10 mouse cellular contexts compared by ENCODE assay signal in the genomic region with DNA sequence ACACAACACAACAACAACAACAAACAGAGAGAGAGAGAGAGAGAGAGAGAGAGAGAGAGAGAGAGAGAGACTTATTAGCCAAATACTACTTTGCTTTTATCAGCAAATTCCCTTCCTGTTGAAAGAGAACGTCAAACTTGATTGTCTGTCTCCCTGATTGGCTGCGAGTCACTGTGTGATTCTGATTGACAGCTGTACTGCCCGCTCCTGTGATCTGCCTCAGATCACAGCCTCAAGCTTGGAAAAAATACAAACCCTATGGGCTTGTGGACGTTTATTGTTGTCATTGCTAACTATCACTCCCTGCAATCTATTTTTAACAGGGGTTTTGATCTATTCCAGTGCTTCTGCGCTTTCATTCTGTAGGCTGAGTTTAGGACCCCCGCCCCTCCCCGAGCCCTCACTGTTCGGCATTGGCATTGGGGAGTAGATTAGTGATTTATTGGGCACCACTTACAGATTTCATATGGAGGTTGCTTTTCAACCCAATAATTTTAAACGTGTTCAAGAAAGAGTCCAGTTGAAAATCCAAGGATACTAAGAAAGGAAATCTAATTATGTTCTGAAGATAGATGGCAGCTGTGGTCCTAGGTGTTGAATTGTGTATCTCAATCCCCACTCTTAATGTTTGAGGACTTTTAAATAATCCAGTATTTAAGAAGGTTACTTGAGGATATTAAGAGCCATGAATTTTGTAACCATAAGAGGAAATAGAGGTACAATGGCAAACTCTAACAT.
"Had no signal": no experiment of that assay in that cellular context is flagged by ENCODE, and none has a peak within 500 bp of the region (broad histone marks: within the 10 kb centered on the region; RNA-seq: fewer than 3 reads in every experiment).

No protein-coding gene starts in this region.

- H3K27me3 ChIP-seq: intestine, embryonic 15.5 days; kidney, embryonic 15.5 days; limb, embryonic 13.5 days; liver, embryonic 15.5 days; midbrain, embryonic 12.5 days had no signal

- ATAC-seq: intestine, embryonic 15.5 days had no signal

- H3K9ac ChIP-seq: intestine, embryonic 15.5 days; kidney, embryonic 15.5 days; limb, embryonic 13.5 days; liver, embryonic 15.5 days; midbrain, embryonic 12.5 days had no signal

- H3K4me1 ChIP-seq: intestine, embryonic 15.5 days; liver, embryonic 15.5 days; midbrain, embryonic 12.5 days had no signal

- H3K4me3 ChIP-seq: intestine, embryonic 15.5 days; kidney, embryonic 15.5 days; limb, embryonic 13.5 days; liver, embryonic 15.5 days; midbrain, embryonic 12.5 days had no signal

- DNase-seq: kidney, adult 18-20 months; kidney, postnatal 14 days; right cerebral cortex, postnatal 14 days; thymus, postnatal 4 days had no signal

- H3K9me3 ChIP-seq: intestine, embryonic 15.5 days; kidney, embryonic 15.5 days; limb, embryonic 13.5 days; liver, embryonic 15.5 days had no signal

- H3K36me3 ChIP-seq: intestine, embryonic 15.5 days; kidney, embryonic 15.5 days; limb, embryonic 13.5 days; liver, embryonic 15.5 days; midbrain, embryonic 12.5 days had no signal

- H3K27ac ChIP-seq: intestine, embryonic 15.5 days; kidney, embryonic 15.5 days; limb, embryonic 13.5 days; liver, embryonic 15.5 days; midbrain, embryonic 12.5 days had no signal

- H3K4me2 ChIP-seq: intestine, embryonic 15.5 days; kidney, embryonic 15.5 days; limb, embryonic 13.5 days; liver, embryonic 11.5 days; liver, embryonic 15.5 days; midbrain, embryonic 12.5 days had no signal
